Mouse (Mus musculus) lung, embryonic 14.5 days (tissue): ENCODE results near the gene Mrln. TPM values are rescaled to one million over a fixed set of nuclear protein-coding genes. Genes with fewer than 3 reads are reported as not detected.

Experiments used
- ATAC-seq: fragments of 200-750 bp; cut with Nextera tagmentation; 2 replicates; pipeline ENCODE4 v1.8.0; 2017; ENCODE audit warnings: mild to moderate bottlenecking, moderate TSS enrichment, moderate library complexity; ENCODE audit not compliant: insufficient read depth
- DNase-seq: peaks from one replicate; pipeline ENCODE4 v3.0.0-alpha.2; 2015
- H3K27ac ChIP-seq: fragments of 300-500 bp; sonication (generic); 2 replicates; pipeline ENCODE4 v1.5.1; 2014; ENCODE audit warnings: low read depth, mild to moderate bottlenecking, moderate library complexity
- H3K27me3 ChIP-seq: fragments of 300-500 bp; sonication (generic); 2 replicates; pipeline ENCODE4 v1.6.1; 2014; ENCODE audit warnings: low read length, control low read depth; ENCODE audit not compliant: insufficient read depth
- H3K36me3 ChIP-seq: fragments of 300-500 bp; sonication (generic); 2 replicates; pipeline ENCODE4 v1.6.1; 2014; ENCODE audit warnings: control low read depth; ENCODE audit not compliant: insufficient read depth
- H3K4me1 ChIP-seq: fragments of 300-500 bp; sonication (generic); 2 replicates; pipeline ENCODE4 v1.6.1; 2014; ENCODE audit warnings: antibody characterized with exemption, control low read depth; ENCODE audit not compliant: insufficient read depth
- H3K4me2 ChIP-seq: fragments of 300-500 bp; sonication (generic); 2 replicates; pipeline ENCODE4 v1.6.1; 2014; ENCODE audit warnings: mild to moderate bottlenecking
- H3K4me3 ChIP-seq: fragments of 300-500 bp; sonication (generic); 2 replicates; pipeline ENCODE4 v1.5.1; 2014; ENCODE audit warnings: low read depth, low read length
- H3K9ac ChIP-seq: fragments of 300-500 bp; sonication (generic); 2 replicates; pipeline ENCODE4 v1.6.1; 2014
- H3K9me3 ChIP-seq: fragments of 300-500 bp; sonication (generic); 2 replicates; pipeline ENCODE4 v1.6.1; 2016; ENCODE audit warnings: low read depth, low read length, control low read depth
- CTCF ChIP-seq: IDR thresholded peaks from 2 replicates; pipeline ENCODE4 v1.5.1; 2016; ENCODE audit warnings: antibody characterized with exemption, low read depth
- WGBS: fragments of 180-500 bp; shearing (Covaris S2); extraction: QIAGEN DNeasy Blood & Tissue Kit; methylation state at CpG from one replicate; pipeline ENCODE4 v1.1.7; 2014; 5-methylcytosine and 5-hydroxymethylcytosine counted together
- polyA plus RNA-seq: library from polyadenylated mRNA; unstranded; fragments of >200 nt; fragmentation: Nextera tagmentation; extraction: Ambion mirVana; gene quantifications from 2 replicates; pipeline ENCODE4 v1.2.1, GENCODE M21; 2014

Gene Mrln
- polyA plus RNA-seq, 1 experiment from 2014 or later, result not detected

DNA sequence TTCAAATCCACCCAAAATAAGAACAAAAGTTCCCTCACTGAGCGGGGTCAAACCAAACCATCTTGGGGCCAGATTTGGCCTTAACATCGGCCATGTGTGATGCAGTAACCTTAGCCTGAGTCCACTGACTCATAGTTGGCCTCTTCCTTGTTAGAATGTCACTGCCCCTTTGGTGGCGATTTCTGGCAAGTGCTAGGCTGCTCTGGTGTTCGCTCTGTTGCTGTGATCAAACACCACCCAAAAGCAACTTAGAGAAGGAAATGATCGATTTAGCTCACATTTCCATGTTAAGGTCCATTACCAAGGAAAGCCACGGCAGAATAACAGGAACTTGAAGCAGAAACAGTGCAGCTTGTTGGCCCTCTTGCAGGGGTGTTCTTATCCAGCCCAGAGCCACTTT, 46.3 kb downstream of the Mrln start:
- no peak overlapping the region for H3K4me2 ChIP-seq

DNA sequence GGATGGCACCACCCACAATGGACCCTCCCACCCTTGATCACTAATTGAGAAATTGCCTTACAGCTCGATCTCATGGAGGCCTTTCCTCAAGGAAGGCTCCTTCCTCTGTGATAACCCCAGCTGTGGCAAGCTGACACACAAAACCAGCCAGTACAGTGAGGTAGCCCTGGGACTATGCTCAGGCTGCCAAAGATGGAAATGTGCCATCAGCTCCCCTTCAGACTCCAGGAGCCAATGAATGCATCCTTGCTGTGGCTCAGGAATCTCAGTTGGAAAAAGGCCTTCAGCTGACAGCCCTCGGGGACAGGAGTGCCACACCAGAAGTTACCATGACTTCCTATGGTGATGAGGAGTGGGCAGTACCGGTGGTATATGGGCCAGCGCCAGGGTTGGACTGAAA, 50.2 kb downstream of the Mrln start:
- no peak overlapping the region for H3K4me2 ChIP-seq
- no peaks in the 10 kb centered on the region for H3K9me3 ChIP-seq
- WGBS, result 65% methylated on average over 4 of the region's 4 CpGs
- no peak for ATAC-seq
- no peak overlapping the region for H3K9ac ChIP-seq
- H3K4me3 ChIP-seq, result no peak overlapping the region
- no peak overlapping the region for H3K27ac ChIP-seq
- H3K27me3 ChIP-seq, result no peaks in the 10 kb centered on the region
- H3K36me3 ChIP-seq, result no peaks in the 10 kb centered on the region
- no peak for TF ChIP-seq CTCF
- no peaks in the 10 kb centered on the region for H3K4me1 ChIP-seq
- DNase-seq, result no peak

More for the DNA sequence above, 46.3 kb downstream of the Mrln start:
- ATAC-seq (no peak), DNase-seq (no peak)
- no peak for TF ChIP-seq CTCF
- no peak overlapping the region for H3K27ac ChIP-seq
- peaks cover 3% of the 10 kb centered on the region; the same call in 1 of the 2 replicates for H3K27me3 ChIP-seq
- 81% methylated on average over 6 of the region's 6 CpGs for WGBS
- no peaks in the 10 kb centered on the region for H3K36me3 ChIP-seq
- H3K4me1 ChIP-seq, result no peaks in the 10 kb centered on the region
- H3K4me3 ChIP-seq, result no peak overlapping the region
- no peak overlapping the region for H3K9ac ChIP-seq
- no peaks in the 10 kb centered on the region for H3K9me3 ChIP-seq

DNA sequence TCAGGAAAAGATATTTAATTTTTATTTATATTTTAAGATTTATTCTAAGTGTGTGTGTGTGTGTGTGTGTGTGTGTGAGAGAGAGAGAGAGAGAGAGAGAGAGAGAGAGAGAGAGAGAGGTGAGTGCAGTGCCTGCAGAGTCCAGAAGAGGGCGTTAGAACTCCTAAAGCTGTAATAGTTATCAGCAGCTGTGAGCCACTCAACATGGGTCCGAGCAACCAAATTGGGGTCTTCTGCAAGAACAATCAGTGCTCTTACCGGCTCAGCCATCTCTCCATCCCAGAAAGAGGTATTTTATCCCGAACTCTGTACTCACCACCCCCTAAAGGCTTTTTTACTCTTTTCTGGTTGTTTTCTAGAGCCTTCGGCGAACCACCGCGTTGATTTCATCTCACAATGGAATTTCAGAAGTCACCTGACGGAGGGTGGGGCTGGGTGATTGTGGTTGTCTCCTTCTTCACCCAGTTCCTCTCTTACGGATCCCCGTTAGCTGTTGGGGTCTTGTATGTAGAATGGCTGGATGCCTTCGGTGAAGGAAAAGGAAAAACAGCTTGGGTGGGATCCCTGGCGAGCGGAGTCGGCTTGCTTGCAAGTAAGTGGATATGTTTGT, 51.2 kb downstream of the Mrln start:
- Histone ChIP-seq H3K9me3 (no peaks in the 10 kb centered on the region), H3K4me2 (no peak overlapping the region), H3K9ac (no peak overlapping the region), H3K36me3 (no peaks in the 10 kb centered on the region), H3K27ac (no peak overlapping the region), H3K4me1 (no peaks in the 10 kb centered on the region), H3K27me3 (no peaks in the 10 kb centered on the region), H3K4me3 (no peak overlapping the region)
- ATAC-seq (no peak), DNase-seq (no peak)
- TF ChIP-seq CTCF, result no peak
- 83% methylated on average over 15 of the region's 15 CpGs for WGBS

DNA sequence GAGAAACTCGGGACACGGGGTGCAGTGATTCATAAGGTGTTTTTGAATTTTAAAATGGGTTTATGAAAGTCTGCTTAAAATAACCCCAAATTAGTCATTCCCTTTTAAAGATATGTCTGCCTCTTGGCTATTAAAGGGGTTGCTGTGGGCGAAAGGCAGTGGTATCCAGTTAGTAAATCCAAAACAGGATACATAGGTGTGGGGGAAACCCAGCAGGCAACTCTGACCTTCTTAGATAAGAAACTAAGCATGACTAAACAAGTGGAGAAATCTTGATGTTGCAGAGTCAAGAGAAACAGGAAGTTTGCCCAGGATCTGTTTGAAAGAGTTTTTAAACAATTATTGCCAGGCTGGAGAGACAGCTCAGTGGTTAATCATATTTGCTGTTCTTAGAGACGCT, 52.6 kb downstream of the Mrln start:
- Histone ChIP-seq H3K4me2 (no peak overlapping the region), H3K4me3 (no peak overlapping the region), H3K36me3 (no peaks in the 10 kb centered on the region), H3K4me1 (no peaks in the 10 kb centered on the region), H3K27ac (no peak overlapping the region), H3K27me3 (no peaks in the 10 kb centered on the region), H3K9me3 (no peaks in the 10 kb centered on the region), H3K9ac (no peak overlapping the region)
- no peak for ATAC-seq
- TF ChIP-seq CTCF, result no peak
- peak; percentile 24 for DNase-seq
- WGBS, result 37% methylated on average over 4 of the region's 4 CpGs

GRCm38 (mm10) chr10:70260904-70261303, 56.4 kb downstream of the Mrln start:
- DNase-seq (no peak), ATAC-seq (no peak)
- H3K27ac ChIP-seq, result no peak overlapping the region
- H3K36me3 ChIP-seq, result no peaks in the 10 kb centered on the region
- no peak overlapping the region for H3K9ac ChIP-seq
- no peak overlapping the region for H3K4me3 ChIP-seq
- WGBS, result 73% methylated on average over 4 of the region's 4 CpGs
- no peaks in the 10 kb centered on the region for H3K27me3 ChIP-seq
- no peaks in the 10 kb centered on the region for H3K9me3 ChIP-seq
- H3K4me2 ChIP-seq, result no peak overlapping the region
- no peaks in the 10 kb centered on the region for H3K4me1 ChIP-seq
- TF ChIP-seq CTCF, result no peak

DNA sequence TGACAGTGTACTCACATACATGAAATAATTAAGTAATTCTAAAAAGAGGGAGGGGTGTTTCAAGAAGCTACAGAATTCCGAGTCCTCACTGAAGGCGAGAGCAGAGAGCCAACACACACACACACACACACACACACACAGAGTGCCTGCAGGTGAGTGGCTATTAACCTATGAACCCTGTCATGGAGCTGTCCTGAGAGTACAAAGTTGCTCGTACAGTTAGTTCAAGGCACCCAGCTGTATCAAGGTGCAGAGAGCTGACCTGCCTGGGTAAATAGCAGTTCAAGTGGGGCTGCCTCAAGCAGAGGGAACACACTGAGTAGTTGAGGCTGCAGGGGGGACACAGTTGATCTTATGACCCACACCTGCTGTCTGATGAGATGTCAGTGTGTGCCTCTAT, 57.6 kb downstream of the Mrln start:
- Histone ChIP-seq H3K27ac (no peak overlapping the region), H3K4me1 (no peaks in the 10 kb centered on the region), H3K27me3 (no peaks in the 10 kb centered on the region), H3K9me3 (no peaks in the 10 kb centered on the region), H3K36me3 (no peaks in the 10 kb centered on the region), H3K4me2 (no peak overlapping the region), H3K9ac (no peak overlapping the region), H3K4me3 (no peak overlapping the region)
- WGBS, result 61% methylated on average over 3 of the region's 3 CpGs
- DNase-seq (no peak), ATAC-seq (no peak)
- TF ChIP-seq CTCF, result no peak

DNA sequence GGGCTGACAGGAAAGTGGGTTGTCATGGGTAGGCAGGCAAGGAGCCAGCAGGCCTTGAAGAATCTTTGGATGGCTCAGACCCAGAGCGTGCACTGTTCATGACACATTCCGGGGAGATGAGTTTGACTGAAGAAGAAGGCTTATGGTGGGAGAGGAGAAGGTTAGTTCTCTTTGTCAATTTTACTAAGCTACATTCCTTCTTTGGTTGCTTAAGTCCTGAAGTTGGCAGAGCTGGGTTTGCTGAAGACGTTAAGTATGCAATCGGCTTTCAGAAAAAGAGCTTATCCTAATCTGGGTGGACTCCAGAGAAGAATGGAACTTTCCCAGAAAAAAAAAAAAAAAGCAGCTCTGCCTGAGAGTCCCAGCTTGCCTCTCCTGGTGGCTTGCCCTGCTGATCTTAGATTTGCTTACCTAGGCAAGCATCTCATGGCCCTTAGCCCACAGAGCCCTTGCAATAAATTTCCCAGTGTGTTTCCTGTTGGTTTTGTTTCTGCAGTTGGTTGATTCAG, 59.3 kb downstream of the Mrln start:
- no peak for TF ChIP-seq CTCF
- Histone ChIP-seq H3K4me1 (no peaks in the 10 kb centered on the region), H3K9me3 (no peaks in the 10 kb centered on the region), H3K4me3 (no peak overlapping the region), H3K27ac (no peak overlapping the region), H3K9ac (no peak overlapping the region), H3K36me3 (no peaks in the 10 kb centered on the region), H3K27me3 (no peaks in the 10 kb centered on the region), H3K4me2 (no peak overlapping the region)
- no peak for DNase-seq
- WGBS, result 67% methylated on average over 4 of the region's 4 CpGs
- ATAC-seq, result no peak
